Mouse (Mus musculus): ENCODE results near the gene Syde2.

DNA sequence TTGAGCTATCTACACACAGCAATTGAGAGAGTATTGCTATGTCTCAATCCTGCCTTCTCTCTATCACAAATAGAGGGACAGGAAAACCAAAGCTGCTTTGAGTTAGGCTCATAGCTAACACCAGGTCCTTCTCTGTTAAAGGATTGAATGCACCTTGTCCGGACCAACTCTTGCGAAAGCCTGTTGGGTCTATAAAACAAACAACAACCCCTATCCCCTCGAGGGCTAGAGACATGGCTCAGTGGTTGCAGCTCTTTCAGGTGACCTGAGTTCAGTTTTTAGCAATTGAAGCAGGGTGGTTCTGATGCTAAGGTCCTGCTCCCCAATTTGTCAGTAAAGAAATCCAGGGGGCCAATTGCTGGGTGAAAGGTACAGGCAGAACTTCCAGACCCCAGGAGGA lies 41.6 kb downstream of the Syde2 start:
- TF ChIP-seq CTCF (conservative IDR thresholded peaks at IDR 0.05; ENCODE audit: insufficient read depth, insufficient read length, low read depth, low read length) (no peak), POLR2A (IDR thresholded peaks at IDR 0.05; ENCODE audit: low read depth, low read length) (no peak)

Measured in kidney, adult 2 months (tissue).